26 mouse cellular contexts compared by ENCODE assay signal in the genomic region with DNA sequence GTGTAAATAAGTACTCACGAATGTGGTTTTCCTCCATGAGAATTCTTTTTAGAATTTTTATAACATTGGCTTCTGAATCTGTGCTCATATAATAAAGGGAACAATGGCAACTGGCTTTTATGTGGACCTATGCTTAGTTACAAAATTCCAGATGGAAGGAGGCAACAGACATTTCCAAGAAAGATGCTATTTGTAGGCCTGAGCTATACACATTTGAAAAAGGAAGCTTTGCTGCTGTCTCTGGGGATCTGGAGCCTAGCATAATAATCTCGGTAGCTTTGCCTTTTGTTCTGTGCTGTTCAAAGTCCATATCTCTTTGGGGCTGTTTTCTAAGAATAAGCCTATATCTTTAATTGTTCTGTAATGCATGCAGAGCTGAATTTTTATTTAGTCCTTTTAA.
DNase-seq lines count a peak whose midpoint lies in the region; ATAC-seq and TF ChIP-seq lines count a peak whose summit lies in the region.
"Had no signal": no experiment of that assay in that cellular context is flagged by ENCODE, and none has a peak within 500 bp of the region (broad histone marks: within the 10 kb centered on the region; RNA-seq: fewer than 3 reads in every experiment).

No protein-coding gene starts in this region.

- intact Hi-C loops in left cerebral cortex, adult 2 months (cut with DNase I) = loop anchor here (10.0 kb wide), 1 partner anchor 986 kb away; no protein-coding TSS in a partner anchor
- intact Hi-C loops in left cerebral cortex, postnatal 10 days (cut with DNase I) = no loop called here

- ATAC-seq in frontal cortex, adult (ENCODE audit: low TSS enrichment) = peak; percentile 76
- ATAC-seq in activated CD4-positive, CD25-positive, alpha-beta regulatory T cell, adult 4 months = no peak
- ATAC-seq: CD4-positive, CD25-positive, alpha-beta regulatory T cell, adult 4 months; forebrain, embryonic 14.5 days; forebrain, embryonic 16.5 days; Patski had no signal

- H3K27ac ChIP-seq in left cerebral cortex, adult 2 months = peak overlapping the region; percentile 86
- H3K27ac ChIP-seq: embryonic facial prominence, embryonic 13.5 days; embryonic facial prominence, embryonic 15.5 days; forebrain, embryonic 10.5 days; forebrain, embryonic 12.5 days had no signal

- no peak for DNase-seq in frontal cortex, postnatal 36 days (ENCODE audit: low spot score in 2 of 2)
- no peak for DNase-seq in left cerebral cortex, adult 2 months (ENCODE audit: extremely low spot score in 1 of 2, low spot score in 2 of 2)
- DNase-seq in left cerebral cortex, postnatal 10 days (ENCODE audit: extremely low spot score in 1 of 2, low spot score in 2 of 2) = no peak
- DNase-seq in brain, adult 2 months (ENCODE audit: low read depth, low spot score) = peak; percentile 65
- DNase-seq in telencephalon, adult 2 months (ENCODE audit: low read depth, low spot score) = peak; percentile 62
- DNase-seq: adrenal gland, adult 2 months; adrenal gland, postnatal 10 days; adrenal gland, postnatal 25 days; B cell, adult 2 months; cerebellum, adult 11-12 months; cerebellum, adult 2 months; cerebellum, adult 9-10 months; cerebellum, postnatal 10 days; cerebellum, postnatal 25 days; embryo, embryonic 11 days had no signal

- TF ChIP-seq CTCF in left cerebral cortex, adult 2 months (IDR thresholded peaks at IDR 0.05) = no peak

- no peak overlapping the region for H3K4me3 ChIP-seq in left cerebral cortex, adult 2 months
- H3K4me3 ChIP-seq: embryonic facial prominence, embryonic 13.5 days; embryonic facial prominence, embryonic 15.5 days; erythroblast, embryonic 14.5 days; forebrain, embryonic 10.5 days; forebrain, embryonic 12.5 days had no signal

Comparison
In these comparisons a context has a peak if more than half of its experiments do, and no peak if none do; other contexts are left out.
1. DNase-seq: peak in brain, adult 2 months (single experiment) and telencephalon, adult 2 months (single experiment); none in frontal cortex, postnatal 36 days (0 of 2), left cerebral cortex, adult 2 months (0 of 2) and left cerebral cortex, postnatal 10 days (0 of 2).